Mouse (Mus musculus): ENCODE measurements around the gene Itm2c.
A peak's percentile ranks its signal among the peaks of the same experiment; 100 is the strongest.

The Itm2c gene

DNA sequence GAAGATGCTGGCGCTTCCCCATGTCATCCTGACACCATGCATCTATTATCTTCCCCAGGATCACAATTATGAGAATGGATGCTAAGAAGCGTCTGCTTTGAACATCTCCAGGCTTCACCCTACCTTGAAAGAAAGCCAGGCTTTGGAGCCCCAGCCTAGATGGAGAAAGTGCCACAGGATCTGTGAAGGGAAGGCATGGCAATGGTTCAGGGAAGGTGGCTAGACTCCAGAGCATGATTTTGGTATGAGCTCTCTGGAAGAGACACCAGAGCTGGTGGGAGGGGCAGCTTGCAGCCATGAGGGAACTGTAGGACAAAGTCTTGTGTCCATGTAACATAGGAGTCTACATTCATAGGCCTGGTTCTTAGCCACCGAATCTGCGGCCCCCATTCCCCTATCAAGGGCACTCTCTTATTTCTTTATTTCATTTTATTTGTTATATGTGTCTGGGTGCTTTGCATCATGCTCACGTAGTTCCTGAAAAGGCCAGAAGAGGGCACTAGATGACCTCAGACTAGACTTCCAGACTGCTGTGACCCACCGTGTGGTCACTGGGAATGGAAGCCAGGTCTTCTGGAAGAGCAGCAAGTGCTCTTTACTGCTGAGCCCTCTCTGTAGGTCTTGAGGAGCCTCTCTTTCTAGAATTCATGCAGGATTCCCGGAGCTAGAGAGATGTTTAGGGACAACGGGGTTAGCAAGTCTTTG is 41.2 kb downstream of the Itm2c start:
- DNase-seq: no peak

DNA sequence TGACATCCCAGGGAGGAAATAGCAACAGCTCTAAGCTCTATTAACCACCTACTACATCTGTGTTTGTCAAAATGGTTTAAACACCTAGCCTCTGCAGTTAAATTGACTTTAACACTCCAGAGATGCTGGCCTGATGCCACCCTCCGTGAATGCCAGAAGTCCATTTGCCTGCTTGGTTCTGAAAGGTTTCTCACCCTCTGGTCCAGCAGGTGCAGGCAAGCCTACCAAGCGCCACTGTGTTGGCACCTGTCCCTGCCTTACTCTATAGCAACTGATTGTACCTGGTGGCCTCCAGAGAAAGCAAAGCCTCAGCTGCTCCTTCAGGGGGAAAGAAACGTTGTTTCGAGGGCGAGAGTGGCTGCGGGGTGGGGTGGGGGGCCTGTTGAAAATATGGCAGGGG is 42.2 kb downstream of the Itm2c start:
- no peak for DNase-seq

DNA sequence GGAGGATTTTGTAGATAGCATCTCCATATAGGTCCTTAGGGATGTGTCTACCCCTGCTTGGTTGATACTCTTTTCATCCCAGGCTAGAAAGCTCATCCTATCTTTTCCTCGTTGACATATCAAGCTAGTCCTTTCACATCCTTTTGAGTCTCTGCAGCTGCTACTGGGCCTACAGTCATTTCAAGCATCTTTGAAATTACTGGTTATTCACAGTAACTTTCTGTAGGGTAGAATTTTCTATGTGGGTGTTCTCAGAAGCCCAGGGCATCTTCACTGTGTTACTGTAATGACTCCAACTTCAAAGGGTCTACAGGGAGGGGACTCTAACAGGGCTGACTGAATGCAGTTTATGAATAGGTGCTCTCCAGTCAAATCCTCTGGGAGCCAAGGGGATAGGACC is 43.2 kb downstream of the Itm2c start:
- DNase-seq: no peak

DNA sequence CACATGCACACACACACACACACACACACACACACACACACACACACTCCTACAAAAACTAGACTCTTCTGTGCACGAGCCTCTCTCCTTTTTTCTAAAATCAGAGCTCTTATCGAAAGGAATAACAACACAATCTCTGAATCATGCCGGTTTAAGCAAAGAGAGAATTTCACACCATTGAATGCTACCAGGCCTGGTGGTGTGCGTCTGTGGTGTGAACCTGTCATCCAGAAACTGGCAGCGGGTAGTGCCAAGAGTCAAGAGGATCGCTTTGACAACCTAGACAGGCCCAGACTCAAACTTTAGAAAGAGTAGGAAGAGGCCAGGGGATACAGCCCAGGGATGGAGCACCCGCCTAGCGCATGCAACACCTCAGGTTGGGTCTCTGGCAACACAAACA is 48.2 kb downstream of the Itm2c start:
- no peak for DNase-seq

DNA sequence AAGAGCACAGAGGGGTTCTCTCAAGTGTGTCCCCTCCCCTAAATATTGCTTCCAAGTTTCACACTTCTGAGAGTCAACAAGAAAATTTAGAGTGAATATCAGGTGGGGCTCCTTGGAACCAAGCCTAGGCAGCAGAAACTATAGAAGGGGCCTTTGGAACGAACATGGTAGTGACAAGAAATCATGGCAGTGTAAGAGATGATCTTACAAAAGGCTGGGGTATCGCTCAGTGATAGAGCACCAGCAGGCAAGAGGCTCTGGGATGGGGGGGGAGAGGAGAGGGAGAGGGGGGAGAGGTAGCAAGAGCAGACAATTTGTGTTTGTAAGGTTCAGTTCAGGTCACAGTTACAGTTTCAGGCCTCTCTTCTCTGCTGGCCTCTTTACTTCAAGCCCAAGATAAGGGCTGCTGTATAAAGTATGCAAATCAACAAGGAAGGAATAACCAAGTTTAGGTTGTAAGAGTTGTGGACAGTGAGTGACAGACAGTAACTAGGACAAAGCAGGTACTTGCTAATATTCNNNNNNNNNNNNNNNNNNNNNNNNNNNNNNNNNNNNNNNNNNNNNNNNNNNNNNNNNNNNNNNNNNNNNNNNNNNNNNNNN is 55.1 kb downstream of the Itm2c start:
- no peak for DNase-seq

DNA sequence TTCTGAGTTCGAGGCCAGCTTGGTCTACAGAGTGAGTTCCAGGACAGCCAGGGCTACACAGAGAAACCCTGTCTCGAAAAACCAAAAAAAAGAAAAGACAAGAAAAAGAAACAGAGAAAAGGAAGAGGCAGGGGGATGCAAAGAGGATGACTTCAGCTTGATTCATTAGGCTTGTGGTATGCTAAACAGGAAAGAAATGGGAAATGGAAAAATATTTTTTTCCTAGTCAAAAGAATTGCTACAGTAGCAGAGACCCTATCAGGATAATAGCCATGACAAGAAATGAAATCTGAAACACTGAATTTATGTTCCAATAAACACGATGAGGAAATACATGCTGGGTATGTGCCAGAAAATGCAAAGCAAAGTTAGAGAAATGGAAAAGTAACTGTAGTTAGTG is 61.1 kb downstream of the Itm2c start:
- no peak for DNase-seq

DNA sequence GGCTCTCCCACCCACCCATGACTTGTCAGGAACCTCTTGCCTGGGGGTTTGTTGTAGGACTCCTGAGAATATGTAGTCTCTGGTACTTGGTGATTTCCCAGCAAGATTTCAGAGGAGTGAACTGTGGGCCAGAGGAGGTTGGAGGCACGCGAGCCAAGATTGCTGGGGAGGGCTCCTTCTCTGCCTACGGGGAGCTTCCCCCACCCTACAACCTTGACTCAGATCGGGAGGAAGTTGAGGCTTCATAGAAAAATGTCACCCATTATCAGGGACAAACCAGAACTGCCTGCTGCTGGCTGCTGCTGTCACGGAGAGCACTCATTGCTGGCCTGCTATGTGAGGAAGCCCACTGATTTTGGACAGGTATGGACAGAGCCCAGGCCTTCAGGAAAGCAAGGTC is 63.2 kb downstream of the Itm2c start:
- no peak for DNase-seq

DNA sequence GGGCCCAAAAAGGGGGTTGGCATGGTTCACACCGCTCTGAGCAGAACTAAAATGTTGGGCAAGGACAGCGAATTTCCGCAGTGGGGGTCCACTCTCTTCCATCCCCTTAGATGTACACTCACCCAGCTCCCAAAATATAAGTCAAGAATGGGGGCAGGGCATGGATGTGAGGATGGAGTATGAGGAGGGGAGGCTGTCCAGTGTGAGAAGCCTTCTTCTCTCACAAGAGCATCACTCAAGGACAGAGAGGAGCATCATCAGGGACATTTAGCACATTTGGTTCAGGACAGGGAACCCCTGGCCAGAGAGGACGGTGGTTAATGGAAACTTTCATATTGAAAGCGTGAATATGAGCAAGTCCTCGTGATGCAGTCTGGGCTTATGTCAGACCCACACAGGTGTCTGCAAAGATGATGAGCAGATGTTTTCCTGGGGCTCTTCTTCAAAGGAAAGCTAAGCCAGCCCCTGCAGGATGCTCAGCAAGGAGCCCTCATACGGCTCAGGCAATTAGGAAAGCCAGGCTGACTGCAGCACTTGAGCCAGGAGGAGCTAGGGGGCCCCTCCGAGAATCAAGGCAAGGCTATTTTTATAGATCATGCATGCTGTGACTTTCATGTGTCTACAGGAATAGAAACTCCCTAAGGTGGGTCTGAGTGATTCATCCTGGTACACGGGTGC is 64.0 kb downstream of the Itm2c start:
- DNase-seq: peak; percentile 51
